Mouse (Mus musculus): ENCODE results near the gene Ift81.

DNA sequence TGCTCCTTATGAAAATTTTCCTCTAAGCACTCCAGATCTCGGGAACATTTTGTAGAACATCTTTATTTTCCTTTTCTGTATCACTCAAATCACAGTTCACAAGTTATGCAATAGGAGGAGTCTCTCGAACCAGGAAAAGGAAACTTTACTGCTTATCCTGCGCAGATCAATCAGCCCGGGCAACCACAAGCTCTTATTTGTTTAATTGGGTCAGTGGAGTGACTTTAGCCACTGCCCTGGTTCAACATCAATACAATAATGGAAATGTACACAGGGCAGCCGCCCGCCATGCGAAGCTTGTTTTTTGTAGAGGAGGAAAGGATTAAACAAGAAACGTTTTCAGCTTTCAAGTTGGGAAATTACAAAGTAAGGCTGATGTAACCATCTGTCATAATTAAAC, 72.4 kb downstream of the Ift81 start:
- TF ChIP-seq MAFK (IDR thresholded peaks at IDR 0.05; ENCODE audit: insufficient read depth, low read depth, low read length): no peak
- no peak for TF ChIP-seq ZC3H11A (IDR thresholded peaks at IDR 0.05; ENCODE audit: borderline replicate concordance, low read depth, low read length)
- TF ChIP-seq ZNF384 (IDR thresholded peaks at IDR 0.05; ENCODE audit: low read depth, low read length): no peak
- TF ChIP-seq HCFC1 (IDR thresholded peaks at IDR 0.05; ENCODE audit: borderline replicate concordance, insufficient read depth, low read length): no peak
